Mouse (Mus musculus) mature B cell (primary cell): ENCODE data around the gene Arl15.

ENCODE experiments used
- in situ Hi-C: fragments of 300-500 bp; cut with MboI; formaldehyde crosslinking; loops from 2 replicates; pipeline ENCODE4 v1.14.3; 2019

Gene Arl15

GRCm38 (mm10) chr13:114144052-114145046 is 350.0 kb downstream of the Arl15 start:
- in situ Hi-C loops = no loop called here

- in situ Hi-C loops = no loop called here
Observed at GRCm38 (mm10) chr13:114145249-114145648, 350.9 kb downstream of the Arl15 start.

GRCm38 (mm10) chr13:114150856-114151697 is 356.8 kb downstream of the Arl15 start:
- in situ Hi-C loops = no loop called here

GRCm38 (mm10) chr13:114151698-114152069 is 357.4 kb downstream of the Arl15 start:
- in situ Hi-C loops = no loop called here

GRCm38 (mm10) chr13:114156689-114157088 is 362.4 kb downstream of the Arl15 start:
- in situ Hi-C loops = no loop called here

- in situ Hi-C loops = no loop called here
Observed at GRCm38 (mm10) chr13:114158111-114158730, 363.9 kb downstream of the Arl15 start.

- in situ Hi-C loops = no loop called here
Observed at GRCm38 (mm10) chr13:114159634-114160391, 365.5 kb downstream of the Arl15 start.

- in situ Hi-C loops = no loop called here
Observed at GRCm38 (mm10) chr13:114162753-114163152, 368.4 kb downstream of the Arl15 start.

GRCm38 (mm10) chr13:114165616-114166015 is 371.3 kb downstream of the Arl15 start:
- in situ Hi-C loops = no loop called here

GRCm38 (mm10) chr13:114166439-114167183 is 372.3 kb downstream of the Arl15 start:
- in situ Hi-C loops = no loop called here

GRCm38 (mm10) chr13:114170061-114170460 is 375.8 kb downstream of the Arl15 start:
- in situ Hi-C loops = no loop called here

GRCm38 (mm10) chr13:114171465-114171864 is 377.2 kb downstream of the Arl15 start:
- in situ Hi-C loops = no loop called here

- in situ Hi-C loops = no loop called here
Observed at GRCm38 (mm10) chr13:114188107-114188506, 393.8 kb downstream of the Arl15 start.

- in situ Hi-C loops = no loop called here
Observed at GRCm38 (mm10) chr13:114188801-114189200, 394.5 kb downstream of the Arl15 start.

- in situ Hi-C loops = no loop called here
Observed at GRCm38 (mm10) chr13:114189441-114189840, 395.1 kb downstream of the Arl15 start.

- in situ Hi-C loops = no loop called here
Observed at GRCm38 (mm10) chr13:114190898-114191297, 396.6 kb downstream of the Arl15 start.

GRCm38 (mm10) chr13:114198252-114198799 is 404.0 kb downstream of the Arl15 start:
- in situ Hi-C loops = no loop called here

GRCm38 (mm10) chr13:114199746-114200145 is 405.4 kb downstream of the Arl15 start:
- in situ Hi-C loops = no loop called here

- in situ Hi-C loops = no loop called here
Observed at GRCm38 (mm10) chr13:114200545-114200944, 406.2 kb downstream of the Arl15 start.
